8 mouse cellular contexts compared by ENCODE assay signal in genomic region chr1:45311388-45311787, GRCm38 (mm10). TPM values are rescaled to one million over a fixed set of nuclear protein-coding genes. Genes with fewer than 3 reads are reported as not detected.
DNase-seq lines count a peak whose midpoint lies in the region; ATAC-seq lines count a peak whose summit lies in the region.

Gene Col3a1, plus strand, starts transcription at chr1:45311538.

- H3K27ac ChIP-seq in brown adipose tissue, adult 24 weeks (replicated peaks; ENCODE audit: low read depth, low read length) = peak within 1 kb of the TSS; percentile 91
- H3K27ac ChIP-seq in forebrain, embryonic 16.5 days (ENCODE audit: low read length) = no peak within 1 kb of the TSS
- H3K27ac ChIP-seq in limb, embryonic 11.5 days (replicated peaks; ENCODE audit: low read depth, low read length) = peak within 1 kb of the TSS; percentile 82
- no peak within 1 kb of the TSS for H3K27ac ChIP-seq in midbrain, embryonic 14.5 days (replicated peaks; ENCODE audit: low read depth, low read length)

- no peaks in the 10 kb centered on the region for H3K27me3 ChIP-seq in forebrain, embryonic 16.5 days (replicated peaks; ENCODE audit: control insufficient read depth, insufficient read depth, low read length)
- H3K27me3 ChIP-seq in limb, embryonic 11.5 days (ENCODE audit: control insufficient read depth, insufficient read depth, low read length) = no peaks in the 10 kb centered on the region
- H3K27me3 ChIP-seq in midbrain, embryonic 14.5 days (ENCODE audit: control insufficient read depth, insufficient read depth, low read length) = no peaks in the 10 kb centered on the region

- no peaks in the 10 kb centered on the region for H3K36me3 ChIP-seq in forebrain, embryonic 16.5 days (ENCODE audit: control insufficient read depth, insufficient read depth)
- no peaks in the 10 kb centered on the region for H3K36me3 ChIP-seq in limb, embryonic 11.5 days (ENCODE audit: control insufficient read depth, insufficient read depth, low read length)
- H3K36me3 ChIP-seq in midbrain, embryonic 14.5 days (ENCODE audit: control insufficient read depth, insufficient read depth, low read length) = no peaks in the 10 kb centered on the region

- H3K4me2 ChIP-seq in forebrain, embryonic 16.5 days (ENCODE audit: low read length) = no peak within 1 kb of the TSS
- H3K4me2 ChIP-seq in limb, embryonic 11.5 days (ENCODE audit: low read depth, severe bottlenecking) = peak within 1 kb of the TSS; percentile 27
- no peak within 1 kb of the TSS for H3K4me2 ChIP-seq in midbrain, embryonic 14.5 days (ENCODE audit: low read length)

- ATAC-seq in forebrain, embryonic 16.5 days = no peak
- peak; percentile 79 for ATAC-seq in limb, embryonic 11.5 days (ENCODE audit: insufficient number of reproducible peaks, low FRiP score, low TSS enrichment, low read depth)
- ATAC-seq in midbrain, embryonic 14.5 days (ENCODE audit: low FRiP score, low TSS enrichment) = no peak

- H3K4me1 ChIP-seq in brown adipose tissue, adult 24 weeks (ENCODE audit: control insufficient read depth, insufficient read depth, insufficient read length, low read length) = no peaks in the 10 kb centered on the region
- no peaks in the 10 kb centered on the region for H3K4me1 ChIP-seq in forebrain, embryonic 16.5 days (replicated peaks; ENCODE audit: control insufficient read depth, insufficient read depth, low read length)
- H3K4me1 ChIP-seq in limb, embryonic 11.5 days (ENCODE audit: control insufficient read depth, insufficient read depth, low read length) = peaks cover 2% of the 10 kb centered on the region; the same call in 1 of the 2 replicates
- no peaks in the 10 kb centered on the region for H3K4me1 ChIP-seq in midbrain, embryonic 14.5 days (ENCODE audit: control insufficient read depth, insufficient read depth, low read length)

- peak; percentile 76 for DNase-seq in heart, postnatal 4 days
- peak; percentile 70 for DNase-seq in limb, embryonic 11.5 days (ENCODE audit: low spot score)
- no peak for DNase-seq in midbrain, embryonic 14.5 days
- DNase-seq in urinary bladder, postnatal 4 days (ENCODE audit: low spot score in 2 of 2) = peak; percentile 71 to 78
- no peak for DNase-seq in thymus, postnatal 10 days (ENCODE audit: low spot score in 2 of 2)
- no peak for DNase-seq in layer of hippocampus, adult 8-10 months (ENCODE audit: low spot score in 2 of 2)

- WGBS in forebrain, embryonic 16.5 days = 96% methylated on average over 4 of the region's 4 CpGs
- 2% methylated on average over 4 of the region's 4 CpGs for WGBS in limb, embryonic 11.5 days
- 90% methylated on average over 4 of the region's 4 CpGs for WGBS in midbrain, embryonic 14.5 days

- peak within 1 kb of the TSS; percentile 57 for H3K4me3 ChIP-seq in brown adipose tissue, adult 24 weeks (ENCODE audit: insufficient read depth, low read depth, low read length)
- H3K4me3 ChIP-seq in forebrain, embryonic 16.5 days (replicated peaks; ENCODE audit: low read length) = no peak within 1 kb of the TSS
- peak within 1 kb of the TSS; percentile 38 for H3K4me3 ChIP-seq in limb, embryonic 11.5 days (ENCODE audit: low read depth, low read length)
- no peak within 1 kb of the TSS for H3K4me3 ChIP-seq in midbrain, embryonic 14.5 days (replicated peaks; ENCODE audit: low read depth, low read length)

- H3K9ac ChIP-seq in forebrain, embryonic 16.5 days (replicated peaks; ENCODE audit: low read depth, low read length) = no peak within 1 kb of the TSS
- H3K9ac ChIP-seq in limb, embryonic 11.5 days (ENCODE audit: low read length) = peak within 1 kb of the TSS; percentile 65
- no peak within 1 kb of the TSS for H3K9ac ChIP-seq in midbrain, embryonic 14.5 days (replicated peaks; ENCODE audit: low read length)

- no peaks in the 10 kb centered on the region for H3K9me3 ChIP-seq in forebrain, embryonic 16.5 days (ENCODE audit: control insufficient read depth, low read length)
- H3K9me3 ChIP-seq in limb, embryonic 11.5 days (ENCODE audit: control insufficient read depth, low read length) = no peaks in the 10 kb centered on the region
- no peaks in the 10 kb centered on the region for H3K9me3 ChIP-seq in midbrain, embryonic 14.5 days (ENCODE audit: control insufficient read depth, low read length)

RNA-seq across cellular contexts. Expression of gene Col3a1, which starts in this region (rescaled TPM):
- polyA plus RNA-seq in brown adipose tissue, adult 24 weeks (2012; ENCODE audit: insufficient read depth, insufficient read length, missing spikeins) = 164 and 261 TPM in 2 replicates
- 86.5 and 153 TPM in 2 replicates for polyA plus RNA-seq in forebrain, embryonic 16.5 days (2015; fragmentation: Nextera tagmentation; extraction: Ambion mirVana)
- 1,000 to 10,000 TPM; 1,443 to 1,651 TPM for total RNA-seq in heart, postnatal 4 days (2021)
- polyA plus RNA-seq in limb, embryonic 11.5 days (2014; fragmentation: Nextera tagmentation; extraction: Ambion mirVana) = 421 and 478 TPM in 2 replicates
- 3.5 and 226 TPM in 2 replicates for polyA plus RNA-seq in midbrain, embryonic 14.5 days (2014; fragmentation: Nextera tagmentation; extraction: Ambion mirVana)
- total RNA-seq in layer of hippocampus, adult 8-10 months (2022) = 1 to 10 TPM; 3.5 to 4.2 (median 3.8) TPM

Comparison
In these comparisons a context has a peak if more than half of its experiments do, and no peak if none do; other contexts are left out.
1. RNA of gene Col3a1 (total RNA-seq): 1,443 to 1,651 TPM in heart, postnatal 4 days; 3.5 to 4.2 TPM in layer of hippocampus, adult 8-10 months; every median in the first group is over 100 times any median in the second.
2. H3K27ac ChIP-seq: peak in brown adipose tissue, adult 24 weeks (single experiment) and limb, embryonic 11.5 days (single experiment); none in forebrain, embryonic 16.5 days (single experiment) and midbrain, embryonic 14.5 days (single experiment).
3. H3K4me3 ChIP-seq: peak in brown adipose tissue, adult 24 weeks (single experiment) and limb, embryonic 11.5 days (single experiment); none in forebrain, embryonic 16.5 days (single experiment) and midbrain, embryonic 14.5 days (single experiment).
4. DNase-seq: peak in heart, postnatal 4 days (single experiment), limb, embryonic 11.5 days (single experiment) and urinary bladder, postnatal 4 days (2 of 2); none in midbrain, embryonic 14.5 days (single experiment), thymus, postnatal 10 days (0 of 2) and layer of hippocampus, adult 8-10 months (0 of 2).